Mouse (Mus musculus) bone marrow, adult 2 months (tissue): Measurements from ENCODE around the gene Ccdc155.

ENCODE experiments used
- CTCF ChIP-seq: fragments of 200-500 bp; IDR thresholded peaks from 2 replicates; pipeline ENCODE4 v1.5.1; 2011; ENCODE audit warnings: low read length, control low read depth; ENCODE audit not compliant: control insufficient read depth, insufficient read depth
- POLR2A ChIP-seq: fragments of 200-500 bp; IDR thresholded peaks from 2 replicates; pipeline ENCODE4 v1.6.1; 2011; ENCODE audit warnings: low read depth, mild to moderate bottlenecking, control low read depth, low read length, borderline replicate concordance; ENCODE audit not compliant: control insufficient read depth

GRCm38 (mm10) chr7:45176356-45176755 is 28.3 kb downstream of the Ccdc155 start:
- no peak for TF ChIP-seq POLR2A
- TF ChIP-seq CTCF: no peak
